Mouse (Mus musculus) embryonic facial prominence, embryonic 10.5 days (tissue): ENCODE data around the gene R3hdm1. TPM values are rescaled to one million over a fixed set of nuclear protein-coding genes. Genes with fewer than 3 reads are reported as not detected.
A peak's percentile ranks its signal among the peaks of the same experiment; 100 is the strongest.

Experiments used
- DNase-seq: peaks from one replicate; pipeline ENCODE4 v3.0.0-alpha.2; 2017; ENCODE audit warnings: low spot score
- H3K27ac ChIP-seq: fragments of 300-500 bp; sonication (generic); replicated peaks from 2 replicates; pipeline ENCODE4 v1.5.1; 2016; ENCODE audit warnings: mild to moderate bottlenecking
- H3K27me3 ChIP-seq: fragments of 300-500 bp; sonication (generic); replicated peaks from 2 replicates; pipeline ENCODE4 v1.6.1; 2016; ENCODE audit warnings: low read depth, mild to moderate bottlenecking; ENCODE audit not compliant: poor library complexity, severe bottlenecking
- H3K36me3 ChIP-seq: fragments of 300-500 bp; sonication (generic); replicated peaks from 2 replicates; pipeline ENCODE4 v1.6.1; 2016; ENCODE audit warnings: mild to moderate bottlenecking, moderate library complexity
- H3K4me1 ChIP-seq: fragments of 300-500 bp; sonication (generic); 2 replicates; pipeline ENCODE4 v1.6.1; 2016
- H3K4me3 ChIP-seq: fragments of 300-500 bp; sonication (generic); 2 replicates; pipeline ENCODE4 v1.5.1; 2016; ENCODE audit warnings: mild to moderate bottlenecking, moderate library complexity
- H3K9me3 ChIP-seq: fragments of 300-500 bp; sonication (generic); 2 replicates; pipeline ENCODE4 v1.6.1; 2016; ENCODE audit warnings: mild to moderate bottlenecking
- WGBS: fragments of 180-500 bp; shearing (Covaris S2); methylation state at CpG from one replicate; pipeline ENCODE4 v1.1.7; 2016; 5-methylcytosine and 5-hydroxymethylcytosine counted together
- microRNA counts: library from miRNA; unstranded; fragments of <30 nt; microRNA quantifications from one replicate; lab custom pipeline; 2017
- microRNA-seq: library from miRNA; unstranded; fragments of <30 nt; microRNA quantifications from one replicate; pipeline ENCODE4, GENCODE M21; 2017
- polyA plus RNA-seq: library from polyadenylated mRNA; unstranded; fragments of >200 nt; fragmentation: Nextera tagmentation; extraction: Ambion mirVana; gene quantifications from 2 replicates; pipeline ENCODE4 v1.2.1, GENCODE M21; 2016

R3hdm1 gene
- polyA plus RNA-seq, 1 experiment from 2014 or later: 81.0 TPM

- 92% methylated on average over 3 of the region's 3 CpGs for WGBS
These were observed 167.6 kb downstream of the R3hdm1 start for GRCm38 (mm10) chr1:128270731-128271130.

GRCm38 (mm10) chr1:128275908-128276307 lies 172.8 kb downstream of the R3hdm1 start:
- Histone ChIP-seq H3K9me3 (no peaks in the 10 kb centered on the region), H3K4me3 (no peak overlapping the region), H3K27ac (no peak overlapping the region), H3K4me1 (no peaks in the 10 kb centered on the region), H3K36me3 (peaks cover 97% of the 10 kb centered on the region), H3K27me3 (no peaks in the 10 kb centered on the region)
- WGBS: 88% methylated on average over 1 of the region's 1 CpGs
- DNase-seq: no peak

More at GRCm38 (mm10) chr1:128270731-128271130, 167.6 kb downstream of the R3hdm1 start:
- DNase-seq: no peak
- Histone ChIP-seq H3K9me3 (no peaks in the 10 kb centered on the region), H3K4me3 (no peak overlapping the region), H3K36me3 (peaks cover 98% of the 10 kb centered on the region), H3K27me3 (no peaks in the 10 kb centered on the region), H3K27ac (no peak overlapping the region), H3K4me1 (no peaks in the 10 kb centered on the region)

GRCm38 (mm10) chr1:128278563-128278962 lies 175.5 kb downstream of the R3hdm1 start:
- Histone ChIP-seq H3K4me3 (no peak overlapping the region), H3K4me1 (no peaks in the 10 kb centered on the region), H3K36me3 (peaks cover 93% of the 10 kb centered on the region), H3K9me3 (0 out of 2 replicates have a peak, but pooled peaks cover 2% of the 10 kb centered on the region), H3K27me3 (no peaks in the 10 kb centered on the region), H3K27ac (no peak overlapping the region)
- WGBS: 95% methylated on average over 3 of the region's 3 CpGs
- no peak for DNase-seq

GRCm38 (mm10) chr1:128281753-128282152 lies 178.7 kb downstream of the R3hdm1 start:
- Histone ChIP-seq H3K27ac (no peak overlapping the region), H3K27me3 (no peaks in the 10 kb centered on the region), H3K9me3 (0 out of 2 replicates have a peak, but pooled peaks cover 2% of the 10 kb centered on the region), H3K4me3 (no peak overlapping the region), H3K4me1 (no peaks in the 10 kb centered on the region), H3K36me3 (peaks cover 89% of the 10 kb centered on the region)
- DNase-seq: no peak
- WGBS: 92% methylated on average over 3 of the region's 3 CpGs

GRCm38 (mm10) chr1:128282924-128283323 lies 179.8 kb downstream of the R3hdm1 start:
- Histone ChIP-seq H3K36me3 (peaks cover 83% of the 10 kb centered on the region), H3K4me3 (no peak overlapping the region), H3K4me1 (no peaks in the 10 kb centered on the region), H3K27ac (no peak overlapping the region), H3K9me3 (0 out of 2 replicates have a peak, but pooled peaks cover 2% of the 10 kb centered on the region), H3K27me3 (no peaks in the 10 kb centered on the region)
- no peak for DNase-seq
- 94% methylated on average over 3 of the region's 3 CpGs for WGBS

- H3K4me1 ChIP-seq: no peaks in the 10 kb centered on the region
- DNase-seq: no peak
- WGBS: 91% methylated on average over 8 of the region's 8 CpGs
- H3K27ac ChIP-seq: no peak overlapping the region
- H3K4me3 ChIP-seq: no peak overlapping the region
- H3K27me3 ChIP-seq: no peaks in the 10 kb centered on the region
- peaks cover 82% of the 10 kb centered on the region for H3K36me3 ChIP-seq
- 0 out of 2 replicates have a peak, but pooled peaks cover 2% of the 10 kb centered on the region for H3K9me3 ChIP-seq
These were observed 181.1 kb downstream of the R3hdm1 start for GRCm38 (mm10) chr1:128284157-128284690.

- Histone ChIP-seq H3K4me3 (no peak overlapping the region), H3K27ac (no peak overlapping the region), H3K9me3 (0 out of 2 replicates have a peak, but pooled peaks cover 2% of the 10 kb centered on the region), H3K36me3 (peaks cover 73% of the 10 kb centered on the region), H3K27me3 (no peaks in the 10 kb centered on the region), H3K4me1 (no peaks in the 10 kb centered on the region)
- DNase-seq: no peak
- WGBS: 90% methylated on average over 9 of the region's 9 CpGs
These were observed 182.0 kb downstream of the R3hdm1 start for GRCm38 (mm10) chr1:128285136-128285535.

MicroRNAs encoded within 50 kb of the gene (microRNA counts, 519-probe panel; counts per million panel counts)
- 1,118 counts per million, percentile 57 among the panel's probes with 10 or more counts for microRNA mmu-miR-128 (lab: Ali Mortazavi, UCI)

Small RNAs within 50 kb of the gene (microRNA-seq; reads per million reads assigned to microRNA genes)
- gene Mir128-1: 78.7 reads per million, percentile 46 among the genes with 10 or more reads in this experiment

Other genes starting within 250 kb of the R3hdm1 start
- gene Map3k19, start 248.3 kb upstream of the R3hdm1 start, polyA plus RNA-seq: 0.02 and 0.05 TPM in 2 replicates
- gene Rab3gap1, start 234.5 kb upstream of the R3hdm1 start, polyA plus RNA-seq: 17.5 and 17.9 TPM in 2 replicates
- gene Zranb3, start 254 bp upstream of the R3hdm1 start, polyA plus RNA-seq: 14.9 and 15.8 TPM in 2 replicates
- gene Ubxn4, start 140.7 kb downstream of the R3hdm1 start, polyA plus RNA-seq: 56.8 and 57.0 TPM in 2 replicates
- 0.31 and 0.55 TPM in 2 replicates for gene Lct, start 225.0 kb downstream of the R3hdm1 start, polyA plus RNA-seq